In genomic region chr5:114444368-114444692, GRCm38 (mm10) we compare ENCODE assay signal across 8 mouse cellular contexts. TPM values are rescaled to one million over a fixed set of nuclear protein-coding genes. Genes with fewer than 3 reads are reported as not detected.
DNase-seq lines count a peak whose midpoint lies in the region; ATAC-seq and TF ChIP-seq lines count a peak whose summit lies in the region.

No protein-coding gene starts in this region.

- no peak for TF ChIP-seq CTCF in bone marrow macrophage, adult 2 months (IDR thresholded peaks at IDR 0.05; ENCODE audit: low read depth, low read length)

- peaks cover 29% of the 10 kb centered on the region for H3K36me3 ChIP-seq in kidney, embryonic 15.5 days
- H3K36me3 ChIP-seq in hindbrain, embryonic 14.5 days (replicated peaks; ENCODE audit: control insufficient read depth, insufficient read depth), result peaks cover 13% of the 10 kb centered on the region; the same call in 1 of the 2 replicates
- H3K36me3 ChIP-seq in midbrain, embryonic 14.5 days (ENCODE audit: control insufficient read depth, insufficient read depth, low read length), result peaks cover 23% of the 10 kb centered on the region; the same call in 1 of the 2 replicates

- DNase-seq in kidney, adult 9 months, result no peak
- DNase-seq in hindbrain, embryonic 14.5 days (ENCODE audit: low spot score), result no peak
- DNase-seq in midbrain, embryonic 14.5 days, result no peak
- no peak for DNase-seq in embryo, embryonic 9.5 days (ENCODE audit: extremely low spot score)
- DNase-seq in left cerebral cortex, adult 9 months (ENCODE audit: low spot score in 2 of 2), result no peak
- no peak for DNase-seq in right cerebral cortex, postnatal 14 days

- WGBS in kidney, embryonic 15.5 days, result 1% methylated on average over 21 of the region's 21 CpGs
- 2% methylated on average over 21 of the region's 21 CpGs for WGBS in hindbrain, embryonic 14.5 days
- WGBS in midbrain, embryonic 14.5 days, result under 1% methylated on average over 21 of the region's 21 CpGs

- H3K27me3 ChIP-seq in kidney, embryonic 15.5 days, result no peaks in the 10 kb centered on the region
- no peaks in the 10 kb centered on the region for H3K27me3 ChIP-seq in hindbrain, embryonic 14.5 days (ENCODE audit: control insufficient read depth, insufficient read depth, low read length)
- no peaks in the 10 kb centered on the region for H3K27me3 ChIP-seq in midbrain, embryonic 14.5 days (ENCODE audit: control insufficient read depth, insufficient read depth, low read length)

- H3K4me1 ChIP-seq in kidney, embryonic 15.5 days, result peaks cover 16% of the 10 kb centered on the region
- 0 out of 2 replicates have a peak, but pooled peaks cover 4% of the 10 kb centered on the region for H3K4me1 ChIP-seq in bone marrow macrophage, adult 2 months (ENCODE audit: control insufficient read depth, insufficient read depth, low read length)
- H3K4me1 ChIP-seq in hindbrain, embryonic 14.5 days (replicated peaks; ENCODE audit: control insufficient read depth, insufficient read depth, low read length), result peaks cover 9% of the 10 kb centered on the region
- peaks cover 8% of the 10 kb centered on the region; the same call in 1 of the 2 replicates for H3K4me1 ChIP-seq in midbrain, embryonic 14.5 days (ENCODE audit: control insufficient read depth, insufficient read depth, low read length)

- peak; percentile 79 for TF ChIP-seq POLR2A in bone marrow macrophage, adult 2 months (IDR thresholded peaks at IDR 0.05; ENCODE audit: borderline replicate concordance, low read depth, low read length)

- H3K9ac ChIP-seq in kidney, embryonic 15.5 days, result peak overlapping the region; percentile 75
- H3K9ac ChIP-seq in hindbrain, embryonic 14.5 days, result peak overlapping the region; percentile 80
- peak overlapping the region; percentile 61 for H3K9ac ChIP-seq in midbrain, embryonic 14.5 days (replicated peaks; ENCODE audit: low read length)

- no peak for ATAC-seq in kidney, embryonic 15.5 days (replicated peaks; ENCODE audit: low FRiP score)
- ATAC-seq in hindbrain, embryonic 14.5 days (ENCODE audit: low FRiP score), result peak; percentile 39
- no peak; the same call in none of the 2 replicates for ATAC-seq in midbrain, embryonic 14.5 days (ENCODE audit: low FRiP score, low TSS enrichment)

- H3K9me3 ChIP-seq in kidney, embryonic 15.5 days (replicated peaks), result no peaks in the 10 kb centered on the region
- H3K9me3 ChIP-seq in hindbrain, embryonic 14.5 days (ENCODE audit: control insufficient read depth, low read length), result no peaks in the 10 kb centered on the region
- H3K9me3 ChIP-seq in midbrain, embryonic 14.5 days (ENCODE audit: control insufficient read depth, low read length), result no peaks in the 10 kb centered on the region

- H3K4me2 ChIP-seq in kidney, embryonic 15.5 days, result peak overlapping the region; percentile 86
- peak overlapping the region; percentile 87 for H3K4me2 ChIP-seq in hindbrain, embryonic 14.5 days (replicated peaks)
- H3K4me2 ChIP-seq in midbrain, embryonic 14.5 days (ENCODE audit: low read length), result peak overlapping the region; percentile 79

- no peak overlapping the region for H3K27ac ChIP-seq in kidney, embryonic 15.5 days
- no peak overlapping the region for H3K27ac ChIP-seq in bone marrow macrophage, adult 2 months (ENCODE audit: insufficient read depth, low read depth, low read length)
- H3K27ac ChIP-seq in hindbrain, embryonic 14.5 days, result no peak overlapping the region; the same call in 1 of the 2 replicates
- H3K27ac ChIP-seq in midbrain, embryonic 14.5 days (replicated peaks; ENCODE audit: low read depth, low read length), result no peak overlapping the region

- H3K4me3 ChIP-seq in kidney, embryonic 15.5 days (replicated peaks), result peak overlapping the region; percentile 79
- peak overlapping the region; percentile 64 for H3K4me3 ChIP-seq in bone marrow macrophage, adult 2 months (ENCODE audit: insufficient read depth, low read length)
- peak overlapping the region; percentile 67 for H3K4me3 ChIP-seq in hindbrain, embryonic 14.5 days (replicated peaks; ENCODE audit: low read length)
- H3K4me3 ChIP-seq in midbrain, embryonic 14.5 days (replicated peaks; ENCODE audit: low read depth, low read length), result peak overlapping the region; percentile 67

RNA-seq across cellular contexts. Expression of gene Mvk, which starts 0.3 kb away (rescaled TPM):
- polyA plus RNA-seq in kidney, embryonic 15.5 days (2015; fragmentation: Nextera tagmentation; extraction: Ambion mirVana), result 40.2 and 42.8 TPM in 2 replicates
- 11.2 and 13.3 TPM in 2 replicates for polyA plus RNA-seq in bone marrow macrophage, adult 2 months (2012; ENCODE audit: insufficient read depth, insufficient read length, missing spikeins)
- 76.9 and 81.2 TPM in 2 replicates for polyA plus RNA-seq in hindbrain, embryonic 14.5 days (2014; fragmentation: Nextera tagmentation; extraction: Ambion mirVana)
- 58.7 and 72.0 TPM in 2 replicates for polyA plus RNA-seq in midbrain, embryonic 14.5 days (2014; fragmentation: Nextera tagmentation; extraction: Ambion mirVana)

RNA-seq across cellular contexts. Expression of gene Mmab, which starts 0.5 kb away (rescaled TPM):
- polyA plus RNA-seq in kidney, embryonic 15.5 days (2015; fragmentation: Nextera tagmentation; extraction: Ambion mirVana), result 30.5 and 33.4 TPM in 2 replicates
- polyA plus RNA-seq in bone marrow macrophage, adult 2 months (2012; ENCODE audit: insufficient read depth, insufficient read length, missing spikeins), result 6.7 and 7.5 TPM in 2 replicates
- polyA plus RNA-seq in hindbrain, embryonic 14.5 days (2014; fragmentation: Nextera tagmentation; extraction: Ambion mirVana), result 30.7 and 30.8 TPM in 2 replicates
- polyA plus RNA-seq in midbrain, embryonic 14.5 days (2014; fragmentation: Nextera tagmentation; extraction: Ambion mirVana), result 18.2 and 26.3 TPM in 2 replicates
